Mouse (Mus musculus) E14TG2a.4 (cell line): ENCODE results near the gene Entpd1.

Source experiments
- CTCF ChIP-seq: conservative IDR thresholded peaks from 2 replicates; pipeline ENCODE4 v1.5.1; 2014; ENCODE audit warnings: low read length
- POU5F1 ChIP-seq: IDR thresholded peaks from 2 replicates; pipeline ENCODE4 v1.6.1; 2014; ENCODE audit warnings: low read length, borderline replicate concordance

DNA sequence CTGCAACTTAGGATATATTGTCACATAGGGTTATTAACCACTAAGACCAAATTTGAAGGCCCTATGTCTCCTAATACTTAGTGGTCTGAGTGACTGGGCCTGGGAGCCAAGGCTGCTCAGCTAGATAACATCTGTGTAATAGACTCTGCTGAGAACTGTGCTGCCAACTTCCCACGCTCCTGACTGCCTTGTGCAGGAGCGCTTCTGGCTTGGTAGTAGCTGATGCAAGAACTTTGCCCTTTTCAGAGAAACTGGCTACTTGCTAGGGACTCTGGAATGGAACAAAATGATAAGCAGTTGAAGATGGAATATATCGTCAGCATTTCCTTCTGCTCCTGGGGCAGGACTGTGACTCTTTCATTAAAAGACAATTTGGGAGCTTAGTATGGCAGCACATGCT lies 16.9 kb upstream of the Entpd1 start:
- TF ChIP-seq CTCF: no peak
- no peak for TF ChIP-seq POU5F1
